Mouse (Mus musculus): ENCODE measurements at regions not wholly inside any gene's neighbourhood (a gene's known extent, or its start where the extent isn't known, plus 50 kb on each side); places are given as distances from the start of the nearest gene placed in this dataset.
A peak's percentile ranks its signal among the peaks of the same experiment; 100 is the strongest.

DNA sequence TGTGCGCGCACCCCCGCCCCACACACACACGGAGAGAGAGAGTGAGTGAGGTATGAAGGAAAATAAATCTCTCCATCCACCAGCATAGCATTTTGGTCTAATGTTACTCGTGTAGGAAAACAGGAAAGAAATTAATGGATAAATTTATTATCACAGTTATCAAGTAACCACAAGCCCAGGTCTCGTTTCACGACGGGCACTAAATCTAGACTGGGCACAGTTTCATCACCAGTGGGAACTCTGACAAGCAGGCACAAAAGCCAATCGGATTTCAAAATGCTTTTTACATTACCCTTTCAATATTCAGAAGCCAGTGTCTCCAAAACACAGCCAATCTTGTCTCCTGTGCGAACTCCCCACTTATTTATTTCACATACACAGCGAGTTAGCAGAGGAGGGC is 244.9 kb upstream of the Lrtm1 start:
- no peak for DNase-seq (ENCODE audit: extremely low spot score, low spot score)

DNA sequence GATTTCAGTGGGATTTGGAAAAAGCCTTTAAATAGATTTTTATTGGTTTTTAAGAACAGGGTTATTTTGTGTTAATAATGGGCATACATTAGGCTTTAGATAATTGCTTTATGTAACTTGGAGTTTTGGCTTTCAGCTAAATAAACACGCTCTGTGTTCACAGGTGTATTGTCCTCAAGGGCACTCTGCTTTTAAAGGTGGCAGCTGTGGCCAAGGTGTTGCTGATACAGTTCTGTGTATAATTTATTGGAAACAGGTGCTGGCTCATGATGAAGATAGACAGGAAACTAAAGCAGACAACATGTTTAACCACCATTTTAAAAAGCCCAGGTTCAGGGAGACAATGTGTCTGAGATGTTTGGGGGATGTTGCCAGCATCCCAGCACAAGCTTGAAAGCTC is 242.3 kb upstream of the Lrtm1 start:
- DNase-seq (ENCODE audit: extremely low spot score, low spot score): no peak

DNA sequence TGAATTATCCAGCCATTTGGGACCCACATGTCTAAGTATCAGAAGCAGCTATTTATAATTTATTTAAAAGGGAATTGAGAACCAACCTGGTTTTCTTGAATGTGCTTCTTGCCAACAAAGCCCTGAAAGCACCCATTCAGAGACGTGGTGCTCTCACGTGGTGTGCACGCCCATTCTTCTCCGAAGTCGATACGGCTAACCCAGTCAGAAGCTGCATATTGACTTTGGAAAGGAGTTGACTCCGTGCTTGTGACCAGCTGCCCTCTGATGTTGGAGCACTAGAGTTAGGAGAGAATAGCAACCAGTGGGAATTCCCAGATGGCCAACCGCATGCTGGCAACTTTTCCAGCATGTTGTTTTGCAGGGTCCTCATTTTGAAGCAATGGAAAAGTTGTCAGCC is 240.2 kb upstream of the Lrtm1 start:
- no peak for DNase-seq (ENCODE audit: extremely low spot score, low spot score)

DNA sequence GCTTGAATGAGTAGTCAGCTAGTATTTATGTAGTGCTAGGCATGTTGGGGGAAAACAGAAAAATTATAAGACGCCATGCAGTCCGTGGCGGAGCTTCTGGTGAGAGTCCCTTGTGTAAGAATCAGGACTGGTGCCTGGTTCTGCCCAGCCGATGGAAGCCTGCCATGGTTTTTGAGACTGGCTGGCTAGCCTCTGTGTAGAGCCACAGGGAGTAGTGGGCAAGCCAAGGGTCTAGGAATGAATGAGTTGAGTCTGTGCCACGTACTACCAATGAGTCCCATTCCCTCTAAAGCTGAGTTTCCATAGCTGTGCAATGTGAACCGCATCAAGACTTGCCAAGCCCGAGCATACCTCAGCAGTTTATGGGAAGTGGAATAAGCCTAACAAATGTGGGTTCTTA is 236.3 kb upstream of the Lrtm1 start:
- no peak for DNase-seq (ENCODE audit: extremely low spot score, low spot score)

DNA sequence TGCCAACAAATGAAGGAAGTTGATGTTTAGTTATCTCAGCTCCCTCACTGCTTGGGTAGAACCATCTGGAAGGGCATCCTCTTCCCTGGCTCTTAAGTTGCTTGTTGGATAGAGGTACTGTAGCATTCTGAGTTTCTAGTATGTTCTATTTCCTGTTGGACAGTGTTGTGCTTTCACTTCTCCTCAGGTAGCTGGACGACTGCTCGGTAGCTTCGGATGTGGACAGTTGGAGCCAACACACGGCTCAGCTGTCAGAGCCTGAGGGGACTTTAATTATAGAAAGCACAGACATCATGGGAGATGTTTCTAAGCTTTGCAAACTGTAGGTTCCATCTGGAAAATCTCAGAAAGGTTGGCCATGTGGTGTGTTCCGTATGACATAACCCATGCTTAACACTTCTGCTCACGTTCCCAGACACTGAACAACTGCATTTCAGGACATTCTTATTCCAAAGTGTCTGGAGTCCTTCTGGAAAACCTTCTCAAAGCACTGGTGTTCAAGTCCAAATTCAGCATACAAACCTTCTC is 233.8 kb upstream of the Lrtm1 start:
- DNase-seq (ENCODE audit: extremely low spot score, low spot score): no peak

DNA sequence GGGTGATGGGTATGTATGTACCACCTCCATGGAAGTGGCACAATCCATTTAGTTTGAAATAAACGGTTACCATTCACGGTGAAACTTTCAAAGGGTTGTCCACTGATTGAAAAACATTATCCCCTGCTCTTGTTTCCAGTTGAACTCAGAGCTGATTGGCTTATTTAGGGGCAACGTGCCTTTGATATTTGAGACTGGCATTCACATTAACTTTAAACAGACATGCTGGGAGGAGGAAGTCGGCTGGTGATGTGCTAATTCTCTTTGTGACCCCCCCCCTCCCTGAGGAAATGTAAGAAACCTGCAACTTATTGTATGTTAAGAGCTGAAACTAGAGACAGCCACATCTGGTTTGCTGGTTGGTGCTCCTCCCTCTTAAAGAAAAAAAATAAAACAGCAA is 219.7 kb upstream of the Lrtm1 start:
- DNase-seq (ENCODE audit: extremely low spot score, low spot score): no peak

DNA sequence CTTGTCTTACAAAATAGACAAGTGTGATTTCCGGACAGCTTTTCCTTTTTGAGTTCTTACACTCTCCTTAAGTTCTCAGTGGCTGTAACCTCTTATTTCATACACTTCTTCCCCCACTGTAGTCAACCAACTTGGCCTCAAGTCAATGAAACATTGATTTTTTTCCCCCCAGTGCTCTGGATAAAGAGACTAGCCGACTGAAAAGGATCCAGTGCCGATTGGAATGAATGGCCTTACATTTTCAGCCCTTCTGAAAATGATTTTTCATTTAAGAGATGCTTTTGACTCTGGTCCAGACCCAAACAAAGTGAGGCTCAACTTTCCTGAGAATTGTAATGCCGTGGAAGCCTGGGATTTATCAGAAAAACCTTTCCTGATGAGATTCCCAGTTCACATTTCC is 216.3 kb upstream of the Lrtm1 start:
- DNase-seq (ENCODE audit: extremely low spot score, low spot score): no peak

DNA sequence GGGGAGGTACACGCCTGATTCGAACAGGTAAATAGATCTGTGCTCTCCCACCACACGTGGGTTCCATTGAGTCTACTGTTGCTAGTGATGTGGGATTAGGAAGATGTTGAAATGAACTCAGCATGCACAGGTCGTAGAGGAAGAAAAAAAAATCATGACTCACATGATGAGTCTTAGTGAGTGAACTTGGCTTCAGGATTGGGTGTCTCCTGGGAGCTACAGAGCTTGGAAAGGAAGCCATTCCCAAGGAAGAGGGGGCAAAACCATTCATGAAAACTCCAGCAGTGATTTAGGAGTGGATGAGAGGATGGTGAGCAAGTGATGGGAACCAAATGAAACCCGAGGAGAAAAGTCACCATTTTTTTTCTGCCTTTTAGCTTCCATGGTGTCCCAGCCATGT is 215.9 kb upstream of the Lrtm1 start:
- DNase-seq (ENCODE audit: extremely low spot score, low spot score): no peak

DNA sequence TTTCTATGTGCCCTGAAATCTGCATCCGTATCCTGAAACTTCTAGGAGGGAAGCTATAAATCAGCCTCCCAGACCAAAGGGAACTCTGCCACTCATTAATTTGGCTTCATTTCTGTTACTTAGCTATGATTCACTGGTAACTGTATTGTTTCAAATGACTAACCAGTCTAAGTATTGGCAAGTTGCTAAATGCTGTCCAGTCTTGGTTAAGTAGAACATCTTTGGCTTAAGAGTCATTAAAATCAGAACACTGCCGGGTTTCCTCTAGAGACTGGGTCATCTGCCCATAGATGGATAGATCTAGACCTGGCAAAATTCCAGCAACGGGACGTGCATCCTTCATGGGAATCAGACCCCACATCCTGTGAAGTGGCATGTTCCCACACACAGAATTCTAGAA is 209.9 kb upstream of the Lrtm1 start:
- no peak for DNase-seq (ENCODE audit: extremely low spot score, low spot score)

DNA sequence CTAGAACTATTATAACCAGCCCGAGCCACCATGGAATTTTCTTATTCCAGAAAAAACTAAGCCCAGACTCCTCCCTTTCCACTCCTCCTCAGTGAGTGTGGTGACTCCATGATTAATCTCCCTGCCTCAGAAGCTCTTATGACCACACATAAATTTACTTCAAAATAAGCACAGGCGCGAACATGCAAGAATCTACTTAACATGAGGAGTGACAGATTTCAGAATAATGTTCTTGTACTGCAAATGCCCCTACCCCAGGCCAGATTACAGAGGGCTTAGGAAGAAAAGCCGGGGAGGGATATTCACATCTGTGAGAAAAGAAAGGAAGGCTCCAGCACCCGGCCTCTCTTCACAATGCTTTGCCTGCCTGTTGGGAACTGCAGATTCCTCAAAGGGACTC is 208.7 kb upstream of the Lrtm1 start:
- no peak for DNase-seq (ENCODE audit: extremely low spot score, low spot score)

DNA sequence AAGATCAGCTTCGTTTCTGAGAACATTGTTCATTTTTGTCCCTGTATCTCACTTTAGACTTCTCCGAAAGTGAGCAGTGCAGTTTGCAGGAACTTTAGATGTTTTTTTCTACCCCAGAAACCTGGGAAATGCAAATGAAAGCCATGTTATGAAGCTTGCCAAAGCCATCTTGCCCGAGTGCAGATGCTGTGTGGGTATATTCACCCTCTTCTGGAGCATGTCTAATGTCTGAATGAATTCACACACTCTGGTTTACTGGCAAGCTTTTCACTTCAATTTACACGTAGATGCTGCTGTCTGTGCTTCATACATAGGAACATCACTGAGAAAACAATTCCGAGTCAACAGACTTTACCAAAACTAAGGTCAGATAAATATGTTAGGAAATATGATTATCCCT is 197.0 kb upstream of the Lrtm1 start:
- no peak for DNase-seq (ENCODE audit: extremely low spot score, low spot score)

DNA sequence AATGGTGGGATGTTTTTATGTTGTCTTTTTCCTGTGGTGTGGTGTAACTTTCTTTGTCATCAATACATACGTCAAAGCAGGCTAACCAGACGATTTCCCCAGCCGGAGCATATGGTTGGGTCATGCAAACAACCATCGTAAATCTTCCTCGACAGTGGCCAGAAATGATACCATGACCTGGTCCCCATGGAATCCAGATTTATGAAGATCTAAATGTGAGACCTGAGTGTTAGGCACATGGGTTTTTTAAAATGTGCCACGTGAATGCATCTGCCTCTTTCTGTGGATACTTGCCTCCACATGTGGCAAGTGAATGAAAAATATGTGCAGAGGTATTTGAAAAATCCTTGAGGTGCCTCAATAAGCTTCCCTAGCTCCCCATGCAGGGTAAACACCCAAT is 190.8 kb upstream of the Lrtm1 start:
- DNase-seq (ENCODE audit: extremely low spot score, low spot score): peak; percentile 37

DNA sequence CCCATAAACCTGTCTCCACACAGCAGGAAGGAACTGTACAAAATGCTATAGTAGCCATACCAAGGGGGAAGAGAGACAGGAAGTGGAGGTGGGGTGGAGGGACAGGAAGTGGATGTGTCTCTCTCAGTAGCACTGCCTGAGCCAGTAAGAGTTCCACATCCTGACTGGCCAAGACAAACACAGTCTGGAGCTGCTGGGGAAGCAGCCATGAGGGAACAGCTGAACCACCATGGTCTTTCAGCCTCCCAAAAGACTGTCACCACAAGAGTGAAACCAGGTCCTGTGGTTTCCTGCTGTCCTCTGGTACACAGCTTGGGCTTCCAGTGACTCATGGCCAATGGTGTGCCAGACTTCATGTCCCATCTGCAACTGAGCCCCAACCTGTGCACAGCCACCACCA is 180.9 kb upstream of the Lrtm1 start:
- no peak for DNase-seq (ENCODE audit: extremely low spot score, low spot score)

DNA sequence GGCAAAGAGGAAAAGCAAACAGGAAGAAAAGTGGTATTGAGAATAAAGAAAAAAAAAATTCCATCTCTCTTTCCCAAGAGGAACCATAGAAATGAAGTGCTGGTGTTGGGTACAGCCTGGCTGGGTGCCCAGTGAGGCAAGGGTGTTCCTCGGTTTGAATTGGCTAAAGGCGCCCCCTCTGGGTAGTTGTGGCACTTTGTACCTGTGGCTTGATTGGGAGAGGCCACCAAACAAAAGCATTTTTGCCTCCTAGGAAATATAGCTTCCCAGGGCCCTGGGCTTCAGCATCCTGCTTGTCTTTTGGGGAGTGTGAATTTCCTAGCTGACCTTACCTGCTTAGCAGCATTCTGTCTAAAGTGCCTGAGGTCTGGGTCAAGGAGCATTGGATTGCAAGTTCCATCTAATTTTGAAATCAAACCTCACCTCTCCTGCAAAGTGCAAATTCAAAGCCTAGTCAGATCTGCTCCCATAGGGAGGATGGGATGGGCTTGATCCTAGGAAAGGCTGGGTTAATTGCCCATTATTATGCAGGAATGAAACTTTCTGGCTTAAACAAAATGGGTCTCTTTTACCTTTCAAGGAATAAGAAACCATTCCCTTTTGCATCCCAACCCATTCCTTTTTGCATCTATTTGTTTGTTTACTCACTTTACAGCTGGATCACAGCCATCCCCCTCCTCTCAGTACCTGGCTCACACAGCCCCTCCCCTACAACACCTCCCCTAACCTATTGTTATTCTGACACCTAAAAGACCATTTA is 169.0 kb upstream of the Lrtm1 start:
- no peak for DNase-seq (ENCODE audit: extremely low spot score, low spot score)

Data from neural tube, embryonic 10.5 days (tissue).